Mouse (Mus musculus) liver, postnatal 0 days (tissue): Measurements from ENCODE around the gene Mbnl2. TPM values are rescaled to one million over a fixed set of nuclear protein-coding genes. Genes with fewer than 3 reads are reported as not detected.

Experiments used
- ATAC-seq: fragments of 200-750 bp; cut with Nextera tagmentation; 2 replicates; pipeline ENCODE4 v1.8.0; 2017; ENCODE audit warnings: mild to moderate bottlenecking, moderate library complexity
- DNase-seq: peaks from one replicate; pipeline ENCODE4 v3.0.0-alpha.2; 2016
- H3K27ac ChIP-seq: fragments of 300-500 bp; sonication (generic); 2 replicates; pipeline ENCODE4 v1.5.1; 2014; ENCODE audit warnings: antibody characterized with exemption, moderate library complexity, mild to moderate bottlenecking, low read depth
- H3K27me3 ChIP-seq: fragments of 300-500 bp; sonication (generic); 2 replicates; pipeline ENCODE4 v1.6.1; 2014; ENCODE audit warnings: low read length, control low read depth, mixed read lengths; ENCODE audit not compliant: insufficient read depth
- H3K36me3 ChIP-seq: fragments of 300-500 bp; sonication (generic); replicated peaks from 2 replicates; pipeline ENCODE4 v1.6.1; 2014; ENCODE audit warnings: mild to moderate bottlenecking, control low read depth, low read length, moderate library complexity, mixed read lengths; ENCODE audit not compliant: insufficient read depth
- H3K4me1 ChIP-seq: fragments of 300-500 bp; sonication (generic); 2 replicates; pipeline ENCODE4 v1.6.1; 2014; ENCODE audit warnings: antibody characterized with exemption, mild to moderate bottlenecking, control low read depth; ENCODE audit not compliant: insufficient read depth
- H3K4me2 ChIP-seq: fragments of 300-500 bp; sonication (generic); 2 replicates; pipeline ENCODE4 v1.6.1; 2014; ENCODE audit warnings: low read depth, mild to moderate bottlenecking, low read length, moderate library complexity, mixed read lengths
- H3K4me3 ChIP-seq: fragments of 300-500 bp; sonication (generic); 2 replicates; pipeline ENCODE4 v1.5.1; 2014; ENCODE audit warnings: low read depth, low read length
- H3K9ac ChIP-seq: fragments of 300-500 bp; sonication (generic); replicated peaks from 2 replicates; pipeline ENCODE4 v1.6.1; 2014; ENCODE audit warnings: mild to moderate bottlenecking, moderate library complexity
- H3K9me3 ChIP-seq: fragments of 300-500 bp; sonication (generic); 2 replicates; pipeline ENCODE4 v1.6.1; 2016; ENCODE audit warnings: mild to moderate bottlenecking, control low read depth, low read length, mixed read lengths
- CTCF ChIP-seq: sonication (generic); IDR thresholded peaks from 2 replicates; pipeline ENCODE4 v1.5.1; 2016; ENCODE audit warnings: antibody characterized with exemption, low read depth
- EP300 ChIP-seq: IDR thresholded peaks from 2 replicates; pipeline ENCODE4 v1.6.1; 2016; ENCODE audit warnings: antibody characterized with exemption, low read depth, mild to moderate bottlenecking
- WGBS: fragments of 180-500 bp; shearing (Covaris S2); extraction: QIAGEN DNeasy Blood & Tissue Kit; methylation state at CpG from one replicate; pipeline ENCODE4 v1.1.7; 2014; ENCODE audit not compliant: insufficient replicate concordance; 5-methylcytosine and 5-hydroxymethylcytosine counted together
- polyA plus RNA-seq: library from polyadenylated mRNA; unstranded; fragments of >200 nt; fragmentation: Nextera tagmentation; extraction: Ambion mirVana; gene quantifications from 2 replicates; pipeline ENCODE4 v1.2.1, GENCODE M21; 2015

The Mbnl2 gene
- polyA plus RNA-seq, 1 experiment from 2014 or later, result 16.9 TPM

DNA sequence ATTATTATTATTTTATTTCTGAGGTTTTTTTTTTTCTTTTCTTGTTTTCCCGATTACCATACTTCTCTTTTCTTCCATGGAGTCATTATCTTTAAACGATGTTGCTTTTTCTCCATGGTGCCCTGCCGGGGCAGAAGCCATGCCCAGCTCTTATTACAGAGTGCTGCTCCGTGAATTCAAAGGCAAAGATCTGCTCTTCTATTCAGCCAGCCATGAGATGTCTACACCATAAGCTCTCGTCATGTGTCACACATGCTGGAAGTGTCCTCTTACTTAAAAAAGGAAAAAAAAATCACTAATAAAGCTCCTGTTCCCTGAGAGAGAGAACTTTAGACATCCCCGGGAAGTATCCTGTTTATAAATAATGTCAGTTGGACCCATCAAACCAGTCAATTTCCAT, 60.4 kb downstream of the Mbnl2 start:
- Histone ChIP-seq H3K9me3 (no peaks in the 10 kb centered on the region), H3K27ac (0 out of 2 replicates have a peak overlapping the region, but pooled peaks have one; percentile 34), H3K36me3 (peaks cover 2% of the 10 kb centered on the region; the same call in 1 of the 2 replicates), H3K4me3 (no peak overlapping the region), H3K9ac (no peak overlapping the region), H3K4me2 (no peak overlapping the region), H3K27me3 (no peaks in the 10 kb centered on the region), H3K4me1 (peaks cover 21% of the 10 kb centered on the region)
- 80% methylated on average over 6 of the region's 6 CpGs for WGBS
- DNase-seq (no peak), ATAC-seq (no peak)
- TF ChIP-seq CTCF, result no peak
- no peak for TF ChIP-seq EP300

DNA sequence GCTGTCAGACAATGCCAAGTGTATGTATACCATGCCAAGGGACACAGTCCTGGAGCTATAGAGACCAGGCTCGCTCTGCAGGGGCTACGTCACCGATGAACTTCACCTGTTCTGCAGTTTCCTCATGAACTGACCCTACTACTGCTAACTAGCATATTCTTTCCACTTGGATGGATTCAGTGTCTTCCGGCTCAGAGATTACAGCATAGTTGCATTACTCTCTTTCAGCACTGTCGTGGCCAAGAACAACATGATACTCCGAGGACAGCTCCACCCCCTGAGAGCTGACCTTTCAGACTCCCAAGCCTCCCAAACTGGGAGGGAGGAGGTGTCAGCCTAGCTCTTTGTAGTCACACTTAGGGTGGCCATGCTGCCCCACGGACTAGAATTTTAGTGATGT, 60.9 kb downstream of the Mbnl2 start:
- no peaks in the 10 kb centered on the region for H3K27me3 ChIP-seq
- H3K9me3 ChIP-seq, result no peaks in the 10 kb centered on the region
- peak; percentile 90 for ATAC-seq
- peak; percentile 43 for DNase-seq
- peak overlapping the region; percentile 55 for H3K27ac ChIP-seq
- H3K9ac ChIP-seq, result no peak overlapping the region
- H3K4me2 ChIP-seq, result no peak overlapping the region
- peaks cover 21% of the 10 kb centered on the region for H3K4me1 ChIP-seq
- peaks cover 2% of the 10 kb centered on the region; the same call in 1 of the 2 replicates for H3K36me3 ChIP-seq
- WGBS, result 67% methylated on average over 7 of the region's 7 CpGs
- H3K4me3 ChIP-seq, result no peak overlapping the region
- TF ChIP-seq CTCF (no peak), EP300 (no peak)

DNA sequence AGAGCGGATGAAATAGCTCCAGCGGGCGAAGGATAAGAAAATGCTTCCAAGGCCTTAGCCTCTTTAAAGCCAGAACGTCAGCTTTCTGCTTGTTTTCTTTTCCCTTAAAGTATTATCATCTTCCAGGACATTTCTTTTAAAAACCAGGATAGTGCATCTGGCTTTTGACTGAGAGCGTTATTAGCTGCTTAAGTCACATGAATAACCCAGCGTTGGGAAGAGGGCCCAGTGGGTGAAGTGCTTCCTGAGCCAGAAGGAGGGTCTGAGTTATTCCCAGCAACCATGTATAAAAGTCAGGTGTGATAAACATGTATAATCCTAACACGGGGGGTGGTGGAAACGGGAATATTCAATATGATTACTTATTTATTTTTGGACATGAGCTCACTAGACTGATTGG, 61.4 kb downstream of the Mbnl2 start:
- Histone ChIP-seq H3K9ac (no peak overlapping the region), H3K4me3 (no peak overlapping the region), H3K4me1 (peaks cover 21% of the 10 kb centered on the region), H3K9me3 (no peaks in the 10 kb centered on the region), H3K4me2 (no peak overlapping the region), H3K36me3 (0 out of 2 replicates have a peak, but pooled peaks cover 2% of the 10 kb centered on the region), H3K27me3 (no peaks in the 10 kb centered on the region), H3K27ac (peak overlapping the region; percentile 55)
- DNase-seq (no peak), ATAC-seq (no peak)
- TF ChIP-seq EP300 (no peak), CTCF (no peak)
- WGBS, result 80% methylated on average over 8 of the region's 8 CpGs

DNA sequence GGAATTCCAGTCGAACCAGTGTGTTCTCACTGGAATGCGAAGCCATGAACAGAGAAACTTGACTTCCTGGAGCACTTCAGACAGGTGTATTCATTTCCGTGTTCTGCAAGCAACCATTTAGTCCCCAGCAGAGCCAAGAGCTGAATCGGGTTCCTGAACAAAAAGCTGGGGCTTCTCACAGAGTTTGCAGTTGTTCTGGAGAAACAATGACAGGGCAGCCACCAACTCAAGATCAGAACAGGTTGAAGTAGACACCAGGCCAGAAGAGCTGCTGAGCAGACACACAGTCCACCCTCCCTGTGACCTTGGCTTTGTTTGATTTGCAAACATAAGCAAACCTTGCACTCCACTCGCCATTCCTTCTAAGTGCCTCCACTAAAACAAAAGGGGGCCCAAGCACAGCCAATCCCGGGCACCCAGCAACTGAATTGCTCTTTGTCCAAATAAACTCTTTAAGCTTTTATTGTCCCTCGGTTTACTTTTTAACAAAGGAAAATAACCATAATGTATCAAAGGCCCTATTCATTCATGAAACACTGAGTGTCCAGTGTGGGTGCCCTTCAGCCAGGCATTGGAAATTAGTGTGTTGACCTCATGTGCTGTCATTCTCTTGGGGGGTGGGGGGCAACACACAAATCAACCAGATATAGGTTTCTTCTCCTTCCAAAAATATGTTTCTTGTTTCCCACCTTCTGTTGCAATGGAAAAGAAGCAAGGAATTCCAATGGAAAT, 62.4 kb downstream of the Mbnl2 start:
- H3K4me3 ChIP-seq, result no peak overlapping the region
- H3K27ac ChIP-seq, result peak overlapping the region; percentile 39; the same call in 1 of the 2 replicates
- no peak overlapping the region for H3K4me2 ChIP-seq
- no peak overlapping the region for H3K9ac ChIP-seq
- H3K9me3 ChIP-seq, result no peaks in the 10 kb centered on the region
- TF ChIP-seq EP300 (no peak), CTCF (no peak)
- H3K36me3 ChIP-seq, result 0 out of 2 replicates have a peak, but pooled peaks cover 2% of the 10 kb centered on the region
- no peak for ATAC-seq
- 60% methylated on average over 7 of the region's 7 CpGs for WGBS
- no peak for DNase-seq
- peaks cover 21% of the 10 kb centered on the region for H3K4me1 ChIP-seq
- no peaks in the 10 kb centered on the region for H3K27me3 ChIP-seq

DNA sequence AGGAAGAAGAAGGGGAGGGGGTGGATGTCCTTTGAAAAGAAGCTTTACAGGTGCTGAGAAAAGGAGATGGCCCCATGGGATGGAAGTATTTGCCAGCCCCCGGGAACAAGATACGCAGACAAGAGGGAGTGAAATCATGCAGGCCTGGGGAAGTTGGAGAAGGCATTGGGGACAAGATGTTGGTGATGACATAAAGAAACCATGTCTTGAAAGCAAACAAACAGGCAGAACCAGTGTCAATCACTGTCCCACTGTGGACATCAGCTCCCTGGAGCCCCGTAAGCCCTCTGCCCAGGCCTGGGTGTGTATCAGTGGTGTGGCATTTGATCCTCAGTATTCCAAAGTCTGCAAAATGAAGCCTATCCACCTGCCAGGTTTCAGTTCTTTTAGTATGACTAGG, 63.2 kb downstream of the Mbnl2 start:
- no peak overlapping the region for H3K27ac ChIP-seq
- ATAC-seq, result no peak
- WGBS, result 76% methylated on average over 3 of the region's 3 CpGs

DNA sequence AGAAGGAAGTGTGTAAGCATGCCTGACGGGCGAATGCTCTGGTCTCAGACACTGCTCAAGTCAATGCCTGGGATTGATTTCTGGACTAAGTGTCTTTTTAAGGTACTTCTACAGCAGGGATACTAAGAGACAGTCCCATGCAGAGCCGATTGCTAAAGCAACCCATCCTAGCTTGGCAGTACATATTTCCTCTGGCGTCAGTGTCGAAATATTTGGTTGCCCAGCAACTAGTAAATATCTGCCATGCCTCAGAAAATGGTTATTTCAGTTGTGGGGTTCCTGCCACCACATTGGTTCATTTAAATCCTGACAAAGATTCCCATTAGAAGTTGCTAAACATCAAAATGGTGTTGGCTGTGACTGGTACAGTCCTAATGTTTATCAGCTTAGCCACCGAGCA, 66.4 kb downstream of the Mbnl2 start:
- Histone ChIP-seq H3K27ac (no peak overlapping the region), H3K4me3 (no peak overlapping the region), H3K4me1 (peaks cover 12% of the 10 kb centered on the region), H3K9me3 (no peaks in the 10 kb centered on the region), H3K36me3 (no peaks in the 10 kb centered on the region; the same call in 1 of the 2 replicates), H3K4me2 (no peak overlapping the region), H3K27me3 (no peaks in the 10 kb centered on the region), H3K9ac (no peak overlapping the region)
- ATAC-seq (no peak), DNase-seq (no peak)
- TF ChIP-seq CTCF (no peak), EP300 (no peak)
- 68% methylated on average over 6 of the region's 6 CpGs for WGBS

More for the DNA sequence above, 63.2 kb downstream of the Mbnl2 start:
- TF ChIP-seq EP300 (no peak), CTCF (no peak)
- H3K4me3 ChIP-seq, result no peak overlapping the region
- no peak for DNase-seq
- H3K9ac ChIP-seq, result no peak overlapping the region
- peaks cover 17% of the 10 kb centered on the region for H3K4me1 ChIP-seq
- no peaks in the 10 kb centered on the region for H3K27me3 ChIP-seq
- 0 out of 2 replicates have a peak, but pooled peaks cover 2% of the 10 kb centered on the region for H3K36me3 ChIP-seq
- H3K4me2 ChIP-seq, result no peak overlapping the region
- H3K9me3 ChIP-seq, result no peaks in the 10 kb centered on the region
